Mouse (Mus musculus): ENCODE data around the gene D2hgdh. TPM values are rescaled to one million over a fixed set of nuclear protein-coding genes. Genes with fewer than 3 reads are reported as not detected.
"Not testable (repeated sequence)": the region's sequence is repeated elsewhere in the genome, so short reads cannot be mapped to it uniquely, and the experiment has no call there.

The D2hgdh gene
- polyA plus RNA-seq, 1 experiment from 2014 or later, result 10.1 TPM

DNA sequence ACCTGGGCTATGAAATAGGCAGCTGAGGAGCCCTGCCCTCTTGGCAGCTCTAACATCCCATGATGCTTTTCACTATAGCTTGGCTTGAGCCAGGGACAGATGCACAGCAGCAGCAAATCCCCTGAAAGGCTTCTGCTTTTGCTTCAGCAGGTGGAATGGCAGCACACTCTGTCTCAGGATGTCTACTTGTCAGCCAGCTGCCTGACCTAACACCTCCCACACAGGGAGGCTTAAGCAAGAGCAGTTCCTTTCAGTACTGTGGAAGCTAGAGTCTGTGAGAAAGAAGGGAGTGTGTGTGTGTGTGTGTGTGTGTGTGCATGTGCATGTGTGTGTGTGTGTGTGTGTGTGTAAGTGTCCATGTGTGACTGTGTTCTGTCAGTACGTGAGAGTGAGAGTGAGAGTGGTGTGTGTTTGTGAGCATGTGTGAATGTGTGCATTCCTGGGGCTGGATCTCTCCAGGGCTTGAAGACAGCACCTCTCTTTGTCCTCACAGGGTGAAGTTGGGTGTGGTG lies 46.9 kb downstream of the D2hgdh start:
- H3K4me2 ChIP-seq; H3K4me1 ChIP-seq (replicated peaks; ENCODE audit: control insufficient read depth, insufficient read depth, low read length); ATAC-seq (replicated peaks; ENCODE audit: low FRiP score); H3K4me3 ChIP-seq (ENCODE audit: low read depth, low read length); H3K9me3 ChIP-seq (ENCODE audit: control insufficient read depth, low read length); H3K36me3 ChIP-seq (ENCODE audit: control insufficient read depth, insufficient read depth, low read length); DNase-seq (ENCODE audit: low spot score); H3K27ac ChIP-seq (ENCODE audit: low read depth, low read length); H3K9ac ChIP-seq (ENCODE audit: low read depth, low read length); H3K27me3 ChIP-seq (replicated peaks; ENCODE audit: control insufficient read depth, insufficient read depth, low read length): not testable (repeated sequence)
- WGBS, result 44% methylated on average over 1 of the region's 1 CpGs

DNA sequence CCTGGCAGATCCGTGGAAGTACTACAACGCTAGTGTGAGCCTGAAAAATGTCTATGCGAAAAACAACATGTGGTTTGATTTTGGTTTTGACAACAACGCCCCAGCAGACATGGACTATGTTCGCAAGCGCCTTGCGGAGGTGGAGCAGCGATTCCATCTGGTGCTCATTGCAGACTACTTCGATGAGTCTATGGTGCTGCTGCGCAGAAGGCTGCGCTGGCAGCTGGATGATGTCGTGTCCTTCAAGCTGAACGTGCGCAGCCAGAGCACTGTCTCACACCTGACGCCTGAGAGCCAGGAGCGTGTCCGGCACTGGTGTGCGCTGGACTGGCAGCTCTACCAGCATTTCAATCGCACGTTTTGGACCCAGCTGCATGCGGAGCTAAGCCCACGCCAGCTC lies 49.7 kb downstream of the D2hgdh start:
- H3K27me3 ChIP-seq (replicated peaks; ENCODE audit: control insufficient read depth, insufficient read depth, low read length); DNase-seq (ENCODE audit: low spot score); H3K9me3 ChIP-seq (ENCODE audit: control insufficient read depth, low read length); H3K4me3 ChIP-seq (ENCODE audit: low read depth, low read length); H3K4me2 ChIP-seq; H3K4me1 ChIP-seq (replicated peaks; ENCODE audit: control insufficient read depth, insufficient read depth, low read length); H3K36me3 ChIP-seq (ENCODE audit: control insufficient read depth, insufficient read depth, low read length); ATAC-seq (replicated peaks; ENCODE audit: low FRiP score); H3K9ac ChIP-seq (ENCODE audit: low read depth, low read length); H3K27ac ChIP-seq (ENCODE audit: low read depth, low read length): not testable (repeated sequence)
- 94% methylated on average over 9 of the region's 22 CpGs for WGBS

DNA sequence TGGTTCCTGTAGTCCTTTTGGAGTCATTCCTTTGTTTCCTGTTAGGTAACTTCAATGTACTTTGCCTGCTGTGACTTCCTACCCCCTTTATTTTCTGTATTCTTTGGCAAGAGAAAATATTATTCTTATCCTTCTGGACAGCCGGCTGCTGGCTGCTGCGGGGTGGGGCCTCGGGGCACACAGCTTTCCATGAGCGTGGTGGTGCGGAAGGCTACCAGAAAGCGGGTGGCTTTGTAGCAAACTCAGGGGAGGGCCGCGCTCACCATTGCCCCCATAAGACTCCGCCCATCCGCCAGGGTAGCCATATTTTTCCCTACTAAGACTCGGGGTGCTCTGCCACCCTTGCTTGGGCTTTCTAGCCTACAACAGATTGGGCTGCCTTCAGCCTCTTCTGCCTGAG lies 57.1 kb downstream of the D2hgdh start:
- H3K4me2 ChIP-seq; H3K4me1 ChIP-seq (replicated peaks; ENCODE audit: control insufficient read depth, insufficient read depth, low read length); H3K9me3 ChIP-seq (ENCODE audit: control insufficient read depth, low read length); ATAC-seq (replicated peaks; ENCODE audit: low FRiP score); H3K9ac ChIP-seq (ENCODE audit: low read depth, low read length); H3K27ac ChIP-seq (ENCODE audit: low read depth, low read length); H3K36me3 ChIP-seq (ENCODE audit: control insufficient read depth, insufficient read depth, low read length); DNase-seq (ENCODE audit: low spot score); H3K27me3 ChIP-seq (replicated peaks; ENCODE audit: control insufficient read depth, insufficient read depth, low read length); H3K4me3 ChIP-seq (ENCODE audit: low read depth, low read length): not testable (repeated sequence)
- no CpG with 5 or more reads among the region's 11 CpGs for WGBS

DNA sequence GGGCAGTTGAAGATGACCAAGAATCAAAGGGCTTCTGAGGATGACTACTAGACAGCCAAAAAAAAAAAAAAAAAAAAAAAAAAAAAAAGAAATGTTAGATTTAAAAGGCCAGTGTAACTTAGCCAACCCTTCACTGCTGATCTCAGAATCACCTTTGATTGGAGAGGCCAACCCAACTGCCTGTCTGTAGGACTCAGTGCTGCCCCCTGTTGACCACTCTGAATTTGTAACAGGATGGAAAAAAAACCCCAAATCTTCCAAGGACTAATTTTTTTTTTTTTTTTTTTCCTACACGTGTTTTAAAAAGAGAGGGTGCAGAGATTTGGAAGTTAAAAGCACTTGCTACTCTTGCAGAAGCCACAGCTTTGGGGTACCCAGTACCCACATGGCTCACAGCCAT lies 66.2 kb downstream of the D2hgdh start:
- H3K4me1 ChIP-seq (replicated peaks; ENCODE audit: control insufficient read depth, insufficient read depth, low read length); H3K27ac ChIP-seq (ENCODE audit: low read depth, low read length); H3K9me3 ChIP-seq (ENCODE audit: control insufficient read depth, low read length); H3K27me3 ChIP-seq (replicated peaks; ENCODE audit: control insufficient read depth, insufficient read depth, low read length); H3K9ac ChIP-seq (ENCODE audit: low read depth, low read length); ATAC-seq (replicated peaks; ENCODE audit: low FRiP score); H3K36me3 ChIP-seq (ENCODE audit: control insufficient read depth, insufficient read depth, low read length); DNase-seq (ENCODE audit: low spot score); H3K4me3 ChIP-seq (ENCODE audit: low read depth, low read length); H3K4me2 ChIP-seq: not testable (repeated sequence)
- WGBS, result 64% methylated on average over 1 of the region's 1 CpGs

DNA sequence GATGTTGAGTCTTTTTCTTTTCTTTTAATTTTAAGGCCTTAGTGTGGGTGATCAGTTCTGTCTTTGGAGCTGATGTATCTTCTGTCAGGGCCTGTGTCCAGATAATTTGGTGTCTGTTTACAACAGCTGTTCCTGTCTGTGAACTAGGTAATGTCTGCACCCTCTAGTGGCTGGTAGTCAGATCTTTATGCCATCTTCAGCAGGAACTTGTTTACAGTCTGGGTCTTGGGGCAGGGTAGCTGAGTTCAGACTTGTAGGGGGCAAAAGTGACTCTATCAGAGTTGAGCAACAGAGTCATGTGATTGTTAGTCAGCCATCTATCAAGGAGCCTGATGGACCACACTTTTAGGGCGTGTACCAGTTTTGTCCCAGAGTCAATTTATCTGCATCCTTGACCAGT lies 72.7 kb downstream of the D2hgdh start:
- ATAC-seq (replicated peaks; ENCODE audit: low FRiP score); H3K9ac ChIP-seq (ENCODE audit: low read depth, low read length); H3K9me3 ChIP-seq (ENCODE audit: control insufficient read depth, low read length); H3K36me3 ChIP-seq (ENCODE audit: control insufficient read depth, insufficient read depth, low read length); H3K27ac ChIP-seq (ENCODE audit: low read depth, low read length); DNase-seq (ENCODE audit: low spot score); H3K4me2 ChIP-seq; H3K4me1 ChIP-seq (replicated peaks; ENCODE audit: control insufficient read depth, insufficient read depth, low read length); H3K27me3 ChIP-seq (replicated peaks; ENCODE audit: control insufficient read depth, insufficient read depth, low read length); H3K4me3 ChIP-seq (ENCODE audit: low read depth, low read length): not testable (repeated sequence)
- WGBS, result no CpG with 5 or more reads among the region's 1 CpGs

DNA sequence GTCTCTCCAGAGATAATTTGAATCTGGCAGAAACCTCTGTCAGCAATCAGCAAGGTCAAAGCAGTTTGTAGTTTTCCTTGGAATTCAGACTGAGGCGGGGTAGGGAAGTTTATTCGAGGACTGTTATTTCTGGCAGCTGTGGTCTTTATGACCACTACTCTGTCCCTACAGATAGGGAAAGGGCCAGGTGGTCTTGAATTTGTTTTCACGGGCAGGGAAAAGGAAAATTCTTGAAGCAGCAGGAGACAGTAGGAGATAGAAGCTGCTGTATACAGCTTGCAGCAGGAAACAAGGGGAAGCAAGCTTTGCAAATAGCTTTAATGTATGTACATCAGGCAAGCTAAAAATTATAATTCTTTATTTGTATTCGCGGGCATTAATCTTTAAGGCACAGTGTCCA lies 76.6 kb downstream of the D2hgdh start:
- not testable (repeated sequence) for H3K27ac ChIP-seq (ENCODE audit: low read depth, low read length); DNase-seq (ENCODE audit: low spot score); H3K4me1 ChIP-seq (replicated peaks; ENCODE audit: control insufficient read depth, insufficient read depth, low read length); H3K9ac ChIP-seq (ENCODE audit: low read depth, low read length); H3K9me3 ChIP-seq (ENCODE audit: control insufficient read depth, low read length); H3K4me2 ChIP-seq; H3K4me3 ChIP-seq (ENCODE audit: low read depth, low read length); H3K27me3 ChIP-seq (replicated peaks; ENCODE audit: control insufficient read depth, insufficient read depth, low read length); H3K36me3 ChIP-seq (ENCODE audit: control insufficient read depth, insufficient read depth, low read length); ATAC-seq (replicated peaks; ENCODE audit: low FRiP score)
- WGBS, result 65% methylated on average over 3 of the region's 5 CpGs

Other genes starting within 250 kb of the D2hgdh start
- 97.7 and 102 TPM in 2 replicates for gene Stk25, start 166.2 kb upstream of the D2hgdh start, polyA plus RNA-seq (2014; fragmentation: Nextera tagmentation; extraction: Ambion mirVana)
- 11.3 and 12.2 TPM in 2 replicates for gene Bok, start 139.2 kb upstream of the D2hgdh start, polyA plus RNA-seq (2014; fragmentation: Nextera tagmentation; extraction: Ambion mirVana)
- 86.2 and 87.6 TPM in 2 replicates for gene Atg4b, start 73.4 kb upstream of the D2hgdh start, polyA plus RNA-seq (2014; fragmentation: Nextera tagmentation; extraction: Ambion mirVana)
- 28.9 and 31.7 TPM in 2 replicates for gene Thap4, start 70.0 kb upstream of the D2hgdh start, polyA plus RNA-seq (2014; fragmentation: Nextera tagmentation; extraction: Ambion mirVana)
- 297 and 324 TPM in 2 replicates for gene Dtymk, start 23.0 kb upstream of the D2hgdh start, polyA plus RNA-seq (2014; fragmentation: Nextera tagmentation; extraction: Ambion mirVana)
- gene Ing5, start 20.9 kb upstream of the D2hgdh start, polyA plus RNA-seq (2014; fragmentation: Nextera tagmentation; extraction: Ambion mirVana), result 23.1 and 24.2 TPM in 2 replicates
- not detected in 2 replicates for gene Gal3st2, start 36.4 kb downstream of the D2hgdh start, polyA plus RNA-seq (2014; fragmentation: Nextera tagmentation; extraction: Ambion mirVana)
- not detected in 2 replicates for gene Gal3st2b, start 93.4 kb downstream of the D2hgdh start, polyA plus RNA-seq (2014; fragmentation: Nextera tagmentation; extraction: Ambion mirVana)
- not detected in 2 replicates for gene Gal3st2c, start 165.6 kb downstream of the D2hgdh start, polyA plus RNA-seq (2014; fragmentation: Nextera tagmentation; extraction: Ambion mirVana)
- not detected in 2 replicates for gene Neu4, start 195.5 kb downstream of the D2hgdh start, polyA plus RNA-seq (2014; fragmentation: Nextera tagmentation; extraction: Ambion mirVana)
- gene Pdcd1, start 227.6 kb downstream of the D2hgdh start, polyA plus RNA-seq (2014; fragmentation: Nextera tagmentation; extraction: Ambion mirVana), result not detected in 2 replicates

All from liver, embryonic 11.5 days (tissue).